Mouse (Mus musculus) hindbrain, embryonic 15.5 days (tissue): ENCODE data around the gene Pip5kl1. TPM values are rescaled to one million over a fixed set of nuclear protein-coding genes. Genes with fewer than 3 reads are reported as not detected.

ENCODE experiments used
- ATAC-seq: fragments of 200-750 bp; cut with Nextera tagmentation; 2 replicates; pipeline ENCODE4 v1.8.0; 2017; ENCODE audit warnings: low read depth, moderate number of reproducible peaks, moderate TSS enrichment; ENCODE audit not compliant: low FRiP score
- H3K27ac ChIP-seq: fragments of 300-500 bp; sonication (generic); replicated peaks from 2 replicates; pipeline ENCODE4 v1.5.1; 2015; ENCODE audit warnings: mild to moderate bottlenecking, inconsistent platforms
- H3K27me3 ChIP-seq: fragments of 300-500 bp; sonication (generic); 2 replicates; pipeline ENCODE4 v1.6.1; 2015; ENCODE audit warnings: control low read depth, inconsistent platforms
- H3K36me3 ChIP-seq: fragments of 300-500 bp; sonication (generic); 2 replicates; pipeline ENCODE4 v1.6.1; 2015; ENCODE audit warnings: control low read depth, inconsistent platforms
- H3K4me1 ChIP-seq: fragments of 300-500 bp; sonication (generic); replicated peaks from 2 replicates; pipeline ENCODE4 v1.6.1; 2015; ENCODE audit warnings: control low read depth, inconsistent platforms
- H3K4me2 ChIP-seq: fragments of 300-500 bp; sonication (generic); 2 replicates; pipeline ENCODE4 v1.6.1; 2015; ENCODE audit warnings: moderate library complexity, mild to moderate bottlenecking, inconsistent platforms
- H3K4me3 ChIP-seq: fragments of 300-500 bp; sonication (generic); 2 replicates; pipeline ENCODE4 v1.5.1; 2015; ENCODE audit warnings: mild to moderate bottlenecking, inconsistent platforms
- H3K9ac ChIP-seq: fragments of 300-500 bp; sonication (generic); 2 replicates; pipeline ENCODE4 v1.6.1; 2015; ENCODE audit warnings: inconsistent platforms
- H3K9me3 ChIP-seq: fragments of 300-500 bp; sonication (generic); 2 replicates; pipeline ENCODE4 v1.6.1; 2016; ENCODE audit warnings: control low read depth, inconsistent platforms
- WGBS: fragments of 180-500 bp; shearing (Covaris S2); methylation state at CpG from one replicate; pipeline ENCODE4 v1.1.7; 2015; 5-methylcytosine and 5-hydroxymethylcytosine counted together
- polyA plus RNA-seq: library from polyadenylated mRNA; unstranded; fragments of >200 nt; fragmentation: Nextera tagmentation; extraction: Ambion mirVana; gene quantifications from 2 replicates; pipeline ENCODE4 v1.2.1, GENCODE M21; 2015

The Pip5kl1 gene
- polyA plus RNA-seq, 1 experiment from 2014 or later: 15.3 TPM

DNA sequence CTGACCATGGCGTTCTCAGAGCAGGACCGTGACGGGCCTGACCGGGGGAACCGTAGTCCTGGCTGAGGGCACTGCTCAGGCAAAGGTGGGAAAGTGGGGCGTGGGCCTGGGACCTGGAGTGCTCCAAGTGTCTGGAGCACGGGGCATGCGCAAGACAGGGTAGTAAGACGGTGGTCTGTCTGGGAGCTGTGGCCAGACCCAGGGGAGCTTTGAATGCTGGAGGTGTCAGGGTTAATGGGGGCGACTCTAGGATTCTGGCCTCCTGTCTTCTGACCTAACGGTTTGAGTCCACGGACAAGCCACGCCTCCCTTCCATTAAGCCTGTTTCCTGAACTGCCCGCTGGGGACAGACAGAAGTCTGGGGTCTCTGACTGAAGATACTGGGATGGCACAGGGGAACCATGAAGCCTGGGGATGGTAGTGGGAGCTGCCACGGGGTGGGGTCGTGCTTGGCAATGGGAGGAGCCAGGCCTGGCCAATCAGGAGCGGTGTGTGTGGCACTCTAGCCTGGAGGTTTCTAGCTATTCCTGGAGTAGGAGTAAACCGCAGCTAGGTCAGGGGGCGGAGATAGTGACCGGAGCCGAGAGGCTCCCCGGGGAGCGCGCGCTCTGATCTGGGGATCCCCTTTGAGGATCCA lies 33.7 kb downstream of the Pip5kl1 start:
- Histone ChIP-seq H3K36me3 (0 out of 2 replicates have a peak, but pooled peaks cover 5% of the 10 kb centered on the region), H3K4me3 (peak overlapping the region; percentile 78), H3K9me3 (no peaks in the 10 kb centered on the region), H3K9ac (no peak overlapping the region), H3K27me3 (peaks cover 3% of the 10 kb centered on the region; the same call in 1 of the 2 replicates), H3K27ac (no peak overlapping the region), H3K4me2 (peak overlapping the region; percentile 85), H3K4me1 (peaks cover 28% of the 10 kb centered on the region)
- 9% methylated on average over 25 of the region's 25 CpGs for WGBS
- peak; percentile 43; the same call in 1 of the 2 replicates for ATAC-seq

DNA sequence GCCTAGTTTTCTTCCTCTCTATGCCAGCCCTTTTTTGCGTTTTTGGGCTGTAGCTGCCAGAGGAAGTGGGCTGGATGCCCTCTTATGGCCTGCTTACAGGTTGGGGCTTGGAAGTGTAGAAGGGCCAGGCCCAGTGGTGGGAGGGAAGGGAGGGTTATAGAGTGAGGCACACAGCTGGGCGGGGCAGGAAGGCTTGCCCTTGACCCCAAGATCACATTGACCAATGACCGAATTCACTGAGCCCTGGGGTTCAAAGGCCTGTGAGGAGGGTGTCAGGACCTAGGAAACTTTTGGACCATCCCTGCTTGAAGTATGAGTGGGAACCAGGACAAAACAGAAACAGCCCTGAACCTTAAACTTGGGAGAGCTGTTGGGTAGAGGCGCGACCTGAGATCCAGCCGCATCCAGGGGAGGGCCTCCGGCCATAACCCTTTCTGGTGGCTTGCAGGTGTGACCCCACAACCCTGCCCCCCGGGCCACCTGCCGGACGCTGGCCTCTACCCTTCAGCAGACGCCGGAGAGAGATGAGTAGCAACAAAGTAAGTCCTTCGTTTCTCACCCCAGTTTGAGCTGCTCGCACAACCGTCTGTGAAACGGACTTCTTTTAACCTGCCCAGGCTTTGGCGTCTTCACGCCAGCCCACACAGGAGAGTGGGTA lies 34.3 kb downstream of the Pip5kl1 start:
- no peaks in the 10 kb centered on the region for H3K9me3 ChIP-seq
- ATAC-seq: no peak
- H3K27ac ChIP-seq: no peak overlapping the region
- H3K4me3 ChIP-seq: peak overlapping the region; percentile 78
- no peak overlapping the region for H3K9ac ChIP-seq
- H3K4me1 ChIP-seq: peaks cover 28% of the 10 kb centered on the region
- H3K27me3 ChIP-seq: peaks cover 3% of the 10 kb centered on the region; the same call in 1 of the 2 replicates
- 45% methylated on average over 18 of the region's 18 CpGs for WGBS
- peak overlapping the region; percentile 85 for H3K4me2 ChIP-seq
- 0 out of 2 replicates have a peak, but pooled peaks cover 5% of the 10 kb centered on the region for H3K36me3 ChIP-seq

DNA sequence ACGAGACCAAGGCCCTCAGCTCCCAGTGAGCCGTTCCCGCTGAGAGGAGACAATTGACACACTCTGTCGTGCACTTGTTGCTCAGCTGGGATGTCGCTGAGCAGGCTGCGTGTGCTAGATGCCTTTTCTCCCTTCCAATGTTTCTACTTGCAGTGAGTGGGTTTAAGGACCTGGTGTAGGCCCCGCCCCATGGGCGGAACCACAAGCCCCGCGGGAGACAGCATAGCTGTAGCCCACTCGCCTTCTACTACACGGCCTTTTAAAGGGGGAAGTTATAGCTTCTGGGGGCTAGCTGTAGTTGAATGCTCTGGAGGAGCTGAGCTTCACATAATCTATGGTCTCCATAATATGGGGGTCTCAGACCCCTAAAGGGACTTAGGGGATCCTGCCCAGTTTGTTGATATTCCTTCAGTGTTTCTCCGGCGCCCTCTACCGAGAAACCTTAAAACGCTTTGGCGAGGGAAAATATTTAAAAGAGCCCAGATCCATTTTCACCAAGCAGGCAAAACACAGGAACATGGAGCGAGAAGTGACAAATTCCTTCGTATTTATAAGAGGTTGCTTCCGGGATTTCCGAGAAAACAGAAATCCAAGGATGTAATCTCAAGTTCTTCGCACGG lies 36.1 kb downstream of the Pip5kl1 start:
- ATAC-seq: no peak
- H3K9ac ChIP-seq: no peak overlapping the region
- 15% methylated on average over 23 of the region's 23 CpGs for WGBS
- H3K36me3 ChIP-seq: peaks cover 10% of the 10 kb centered on the region
- peak overlapping the region; percentile 28 for H3K4me3 ChIP-seq
- no peaks in the 10 kb centered on the region for H3K9me3 ChIP-seq
- H3K4me2 ChIP-seq: peak overlapping the region; percentile 46
- H3K27ac ChIP-seq: no peak overlapping the region
- H3K27me3 ChIP-seq: peaks cover 3% of the 10 kb centered on the region; the same call in 1 of the 2 replicates
- peaks cover 28% of the 10 kb centered on the region for H3K4me1 ChIP-seq

DNA sequence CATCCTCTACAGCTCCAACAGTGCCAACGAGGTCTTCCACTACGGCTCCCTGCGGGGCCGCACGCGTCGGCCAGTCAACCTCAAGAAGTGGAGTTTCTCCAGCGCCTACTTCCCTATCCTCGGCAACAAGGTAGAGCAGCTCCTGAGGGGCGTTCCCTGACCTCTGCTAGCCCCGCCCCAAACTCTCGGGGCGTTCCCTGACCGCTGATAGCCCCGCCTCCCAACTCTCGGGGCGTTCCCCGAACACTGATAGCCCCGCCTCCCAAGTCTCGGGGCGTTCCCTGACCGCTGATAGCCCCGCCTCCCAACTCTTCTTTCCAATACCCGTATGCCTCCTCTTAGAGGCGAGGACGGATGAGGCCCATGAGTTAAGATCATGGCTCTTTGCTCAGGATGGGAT lies 37.7 kb downstream of the Pip5kl1 start:
- no peak for ATAC-seq
- Histone ChIP-seq H3K27ac (no peak overlapping the region), H3K4me1 (peaks cover 22% of the 10 kb centered on the region), H3K4me3 (no peak overlapping the region), H3K4me2 (no peak overlapping the region), H3K27me3 (peaks cover 3% of the 10 kb centered on the region; the same call in 1 of the 2 replicates), H3K9ac (no peak overlapping the region), H3K9me3 (no peaks in the 10 kb centered on the region), H3K36me3 (peaks cover 14% of the 10 kb centered on the region)
- 64% methylated on average over 26 of the region's 26 CpGs for WGBS

DNA sequence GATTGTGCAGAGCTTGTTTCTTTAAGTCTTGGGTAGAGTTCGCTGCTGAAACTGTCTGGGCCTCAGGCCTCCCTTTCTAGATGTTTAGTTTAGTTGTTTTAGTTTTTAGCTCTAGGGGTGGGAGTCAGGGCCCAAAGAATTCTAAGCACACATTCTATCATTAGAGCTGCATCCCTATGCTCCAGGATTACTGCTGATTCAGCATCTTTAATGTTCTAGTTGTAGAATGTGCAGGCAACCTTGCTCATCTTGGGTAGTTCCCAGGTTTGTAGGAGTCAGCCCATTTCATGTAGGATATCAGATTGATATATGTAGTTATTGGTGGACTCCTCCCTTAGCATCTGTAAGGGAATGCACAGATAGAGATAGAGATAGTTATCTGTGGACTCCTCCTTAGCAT lies 42.5 kb downstream of the Pip5kl1 start:
- no peaks in the 10 kb centered on the region for H3K9me3 ChIP-seq
- WGBS: 86% methylated on average over 1 of the region's 1 CpGs
- H3K4me3 ChIP-seq: no peak overlapping the region
- no peak overlapping the region for H3K9ac ChIP-seq
- no peak overlapping the region for H3K27ac ChIP-seq
- no peak for ATAC-seq
- peaks cover 23% of the 10 kb centered on the region for H3K36me3 ChIP-seq
- peaks cover 25% of the 10 kb centered on the region for H3K4me1 ChIP-seq
- H3K4me2 ChIP-seq: no peak overlapping the region
- no peaks in the 10 kb centered on the region for H3K27me3 ChIP-seq

DNA sequence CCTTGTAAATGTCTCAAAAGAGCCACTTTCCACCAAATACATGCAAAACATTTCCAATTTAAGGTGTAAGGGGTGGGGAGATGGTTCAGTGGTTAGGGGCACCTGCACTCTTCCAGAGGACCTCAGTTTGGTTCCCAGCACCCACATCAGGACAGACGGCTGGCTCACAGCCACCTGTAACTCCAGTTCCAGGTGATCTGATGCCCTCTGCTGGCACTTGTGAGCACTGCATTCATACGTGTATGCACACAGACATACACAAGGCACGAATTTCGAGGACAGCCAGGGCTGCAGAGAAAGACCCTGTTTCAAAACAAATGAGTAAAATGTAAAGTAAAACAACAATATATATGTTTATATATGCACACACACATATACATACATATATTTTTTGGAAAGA lies 43.0 kb downstream of the Pip5kl1 start:
- no peak overlapping the region for H3K9ac ChIP-seq
- H3K27me3 ChIP-seq: no peaks in the 10 kb centered on the region
- peaks cover 23% of the 10 kb centered on the region for H3K36me3 ChIP-seq
- H3K4me3 ChIP-seq: no peak overlapping the region
- H3K4me2 ChIP-seq: no peak overlapping the region
- ATAC-seq: no peak
- 89% methylated on average over 4 of the region's 4 CpGs for WGBS
- H3K27ac ChIP-seq: no peak overlapping the region
- peaks cover 25% of the 10 kb centered on the region for H3K4me1 ChIP-seq
- no peaks in the 10 kb centered on the region for H3K9me3 ChIP-seq

DNA sequence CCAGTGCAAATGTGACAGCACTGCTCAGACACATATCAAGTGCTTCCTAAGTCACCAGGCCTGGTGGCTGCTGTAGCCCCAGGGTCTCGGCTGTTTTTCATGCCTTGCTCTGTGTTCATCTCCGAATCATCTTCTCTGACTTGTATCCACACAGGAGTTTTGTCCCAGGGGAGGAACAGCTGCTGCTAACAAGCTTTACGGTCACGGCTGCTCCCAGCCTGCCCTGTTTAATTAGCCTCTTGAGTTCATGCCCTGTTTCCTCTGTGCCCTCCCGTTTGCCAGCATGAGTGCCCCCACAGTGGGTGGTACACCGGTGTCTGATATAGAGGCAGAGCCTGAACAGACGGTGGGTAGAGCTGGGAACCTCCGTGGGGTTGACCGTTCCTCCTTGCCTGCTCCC lies 43.5 kb downstream of the Pip5kl1 start:
- Histone ChIP-seq H3K27ac (no peak overlapping the region), H3K36me3 (peaks cover 20% of the 10 kb centered on the region), H3K9ac (no peak overlapping the region), H3K27me3 (no peaks in the 10 kb centered on the region), H3K4me3 (no peak overlapping the region), H3K4me1 (peaks cover 25% of the 10 kb centered on the region), H3K4me2 (no peak overlapping the region), H3K9me3 (no peaks in the 10 kb centered on the region)
- WGBS: 53% methylated on average over 9 of the region's 9 CpGs
- ATAC-seq: no peak

DNA sequence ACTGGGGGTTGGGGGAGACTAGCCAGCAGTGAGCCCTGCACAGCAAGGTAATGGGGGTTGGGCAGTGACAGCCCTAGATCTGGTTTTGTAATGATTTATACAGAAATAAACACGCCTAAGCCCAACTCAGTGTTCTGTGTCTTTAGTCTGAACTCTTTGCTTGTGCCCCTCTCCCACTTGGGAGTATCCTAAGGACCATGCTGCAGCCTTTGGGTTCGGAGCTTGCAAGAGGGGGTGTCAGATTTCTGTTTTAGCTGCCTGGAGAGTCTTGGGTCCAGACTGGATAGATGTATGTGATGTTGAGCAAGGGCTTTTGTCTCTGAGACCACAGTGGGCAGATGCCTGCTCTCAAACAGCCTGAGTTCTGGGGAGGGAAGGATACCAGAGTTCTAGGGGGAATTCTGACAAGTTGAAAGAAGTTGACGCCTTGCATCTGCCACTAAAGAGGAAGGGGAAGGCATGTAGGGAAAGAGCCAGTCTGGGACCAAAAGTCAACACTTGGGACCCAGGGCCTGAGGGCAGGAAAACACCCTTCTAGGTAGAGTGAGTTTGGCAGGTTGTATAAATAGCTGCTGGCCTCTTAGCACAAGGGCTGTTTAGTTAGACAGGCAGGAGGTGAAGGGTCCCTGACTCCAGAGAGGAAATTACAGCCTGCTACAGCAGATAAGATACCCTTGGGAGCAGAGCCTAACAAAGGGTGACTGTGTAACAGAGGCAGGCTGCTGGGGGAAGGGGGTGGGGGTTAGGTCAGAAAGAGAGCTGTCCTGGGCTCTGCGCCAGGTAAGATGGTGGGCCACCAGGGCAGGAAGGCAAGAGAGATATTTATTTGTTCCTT lies 46.3 kb downstream of the Pip5kl1 start:
- H3K27me3 ChIP-seq: no peaks in the 10 kb centered on the region
- no peak overlapping the region for H3K4me2 ChIP-seq
- no peak for ATAC-seq
- H3K9ac ChIP-seq: no peak overlapping the region
- peaks cover 13% of the 10 kb centered on the region; the same call in 1 of the 2 replicates for H3K36me3 ChIP-seq
- no peak overlapping the region for H3K4me3 ChIP-seq
- H3K27ac ChIP-seq: peak overlapping the region; percentile 13; the same call in 1 of the 2 replicates
- WGBS: 49% methylated on average over 4 of the region's 4 CpGs
- H3K4me1 ChIP-seq: peaks cover 41% of the 10 kb centered on the region
- H3K9me3 ChIP-seq: no peaks in the 10 kb centered on the region

DNA sequence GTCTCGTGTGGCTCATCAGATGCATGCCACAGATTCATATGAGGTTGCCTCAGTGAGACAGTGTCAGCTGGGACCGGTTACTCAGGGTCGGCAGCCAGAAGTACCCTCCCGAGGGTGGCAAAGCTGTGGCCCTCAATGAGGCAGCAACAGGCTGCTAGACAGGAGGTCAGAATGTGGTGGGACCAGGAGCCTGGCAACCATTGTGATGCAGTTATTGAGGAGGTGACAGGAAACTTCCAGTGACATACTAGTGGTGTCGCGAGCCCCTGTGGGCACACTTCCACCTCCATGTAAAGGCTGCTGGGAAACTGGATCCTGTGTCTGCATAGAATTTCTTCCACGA lies 46.9 kb downstream of the Pip5kl1 start, which contains the start of gene Ak1:
TSS of gene Ak1 (plus strand) at position 242 of the 343 bp plus-strand sequence.
- Histone ChIP-seq H3K9me3 (no peaks in the 10 kb centered on the region), H3K4me2 (no peak within 1 kb of the TSS), H3K4me3 (no peak within 1 kb of the TSS), H3K4me1 (peaks cover 47% of the 10 kb centered on the region), H3K9ac (no peak within 1 kb of the TSS), H3K27ac (peak within 1 kb of the TSS; percentile 13; the same call in 1 of the 2 replicates), H3K27me3 (no peaks in the 10 kb centered on the region), H3K36me3 (peaks cover 13% of the 10 kb centered on the region; the same call in 1 of the 2 replicates)
- no peak for ATAC-seq
- WGBS: 34% methylated on average over 7 of the region's 7 CpGs

DNA sequence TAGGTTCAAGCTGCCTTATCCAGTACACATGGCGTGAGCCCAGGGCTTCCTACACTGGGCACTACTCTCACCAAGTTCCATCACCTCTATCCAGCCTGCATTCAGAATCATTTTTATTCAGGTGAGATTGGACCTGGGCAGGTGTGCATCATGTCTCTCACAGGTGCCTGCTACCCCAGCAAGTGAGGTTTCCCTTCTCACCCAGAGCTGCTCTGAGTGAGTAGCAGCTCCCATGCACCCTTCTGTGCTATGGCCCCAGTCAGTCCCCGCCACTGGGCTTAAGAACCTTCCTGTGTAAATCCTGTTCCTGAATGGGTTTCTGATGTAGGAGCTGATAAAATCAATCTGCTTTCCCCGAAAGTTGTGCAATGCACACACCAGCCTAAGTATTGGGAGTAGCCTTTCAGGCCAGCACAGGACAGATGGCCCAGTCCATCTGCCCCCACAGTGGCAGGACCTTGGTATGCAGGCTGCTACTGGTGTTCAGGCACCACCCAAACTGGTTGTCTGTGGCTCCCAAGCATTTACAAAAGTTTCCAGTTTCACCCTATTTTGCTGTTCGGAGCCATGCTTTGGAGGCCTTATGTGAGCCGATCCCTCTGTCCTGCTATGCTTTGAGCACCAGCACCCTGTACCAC lies 49.6 kb downstream of the Pip5kl1 start:
- peaks cover 70% of the 10 kb centered on the region for H3K4me1 ChIP-seq

DNA sequence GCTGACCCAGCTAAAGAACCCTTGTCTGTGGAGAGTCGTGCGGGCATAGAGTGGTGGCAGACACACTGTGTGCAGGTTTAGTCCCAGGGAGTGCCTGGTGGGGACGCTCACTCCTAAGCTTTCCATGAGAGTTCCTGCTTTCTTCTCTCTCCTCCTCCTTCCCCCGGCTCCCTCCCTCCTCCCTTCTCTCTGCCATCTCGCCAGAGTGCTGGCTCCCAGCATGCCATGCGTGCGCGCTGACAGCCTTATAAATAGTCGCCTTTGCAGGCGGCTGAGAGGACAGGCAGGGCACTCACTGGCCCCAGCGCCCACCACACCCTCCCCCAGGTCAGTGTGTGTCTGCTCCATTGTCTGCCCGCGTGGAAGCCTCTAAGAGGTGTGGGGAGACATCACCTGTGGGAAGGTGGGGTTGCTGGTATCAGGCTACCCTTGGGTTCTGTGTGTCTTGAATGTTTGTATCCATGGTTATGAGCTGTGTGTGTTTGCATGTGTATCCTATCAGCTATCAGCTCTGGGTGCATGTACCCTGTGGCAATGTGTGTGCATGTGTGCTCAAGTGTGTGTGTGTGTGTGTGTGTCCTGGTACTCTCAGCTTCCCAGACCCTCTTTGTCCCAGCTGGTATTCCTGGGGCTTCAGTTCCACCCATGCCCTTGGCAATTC lies 50.7 kb downstream of the Pip5kl1 start:
- ATAC-seq: peak; percentile 71
- Histone ChIP-seq H3K9ac (peak overlapping the region; percentile 54), H3K27me3 (no peaks in the 10 kb centered on the region), H3K36me3 (no peaks in the 10 kb centered on the region), H3K4me3 (peak overlapping the region; percentile 39), H3K9me3 (no peaks in the 10 kb centered on the region), H3K4me2 (peak overlapping the region; percentile 66), H3K27ac (peak overlapping the region; percentile 87), H3K4me1 (peaks cover 67% of the 10 kb centered on the region)
- WGBS: 2% methylated on average over 13 of the region's 13 CpGs

More for the DNA sequence above, 49.6 kb downstream of the Pip5kl1 start:
- 84% methylated on average over 5 of the region's 5 CpGs for WGBS
- Histone ChIP-seq H3K27ac (0 out of 2 replicates have a peak overlapping the region, but pooled peaks have one; percentile 87), H3K9ac (no peak overlapping the region), H3K4me2 (no peak overlapping the region), H3K9me3 (no peaks in the 10 kb centered on the region), H3K4me3 (no peak overlapping the region), H3K27me3 (no peaks in the 10 kb centered on the region), H3K36me3 (no peaks in the 10 kb centered on the region)
- ATAC-seq: no peak
